Mouse (Mus musculus) layer of hippocampus, postnatal 14 days (tissue): ENCODE measurements around the gene Pappa. TPM values are rescaled to one million over a fixed set of nuclear protein-coding genes. Genes with fewer than 3 reads are reported as not detected.

Source experiments
- DNase-seq, 2 experiments: peaks; one replicate each; pipeline ENCODE4 v3.0.0; 2021 to 2022; ENCODE audit warnings: low spot score in 2 of 2, mixed read lengths in 1 of 2
- long read RNA-seq, 2 experiments: library from polyadenylated mRNA; stranded (forward); transcript quantifications; one replicate each; pipeline ENCODE4 v2.0.0; 2021
- total RNA-seq, 2 experiments: library from RNA; stranded (reverse); gene quantifications; 2 replicates each; pipeline ENCODE4 v1.2.3; 2021

The Pappa gene
- total RNA-seq, result 1 to 10 TPM; 1.3 TPM
- long read RNA-seq, experiment 1, result 0 reads
- long read RNA-seq, experiment 2, result 0 reads

GRCm38 (mm10) chr4:65123741-65124224 lies at the start of gene Pappa:
TSS of gene Pappa (plus strand) at chr4:65124174.
- DNase-seq, result no peak

DNA sequence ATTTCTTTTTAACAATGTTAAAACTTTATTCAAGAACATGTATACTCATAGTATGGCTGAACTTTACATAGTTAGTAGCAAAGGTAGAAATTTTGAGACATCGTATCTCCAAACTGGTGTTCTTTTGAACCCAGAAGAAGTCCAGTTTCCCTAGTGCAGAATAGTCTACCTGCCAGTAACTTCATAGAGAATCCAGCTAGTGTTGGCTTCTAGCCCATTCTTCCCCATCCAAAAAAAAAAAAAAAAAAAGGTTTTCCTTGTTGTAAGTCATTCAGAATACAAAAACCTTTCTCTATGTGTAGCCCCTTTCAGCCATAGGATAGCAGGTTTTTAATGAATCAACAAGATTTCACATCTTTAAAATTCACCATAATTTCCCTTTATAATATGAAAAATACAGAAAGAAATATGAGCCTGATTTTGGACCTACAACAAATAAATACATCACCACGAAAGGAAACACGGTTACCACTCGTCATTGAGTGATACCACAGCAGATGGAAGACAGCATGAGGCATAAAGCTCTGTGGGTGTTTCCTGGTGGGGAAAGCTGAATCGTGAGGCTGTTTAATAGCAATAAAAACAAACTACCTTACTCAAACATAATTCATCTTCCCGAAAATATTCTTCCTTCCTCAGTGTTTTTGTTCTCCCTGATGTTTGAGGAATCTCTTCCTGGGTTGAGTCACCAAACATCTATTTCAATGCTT lies 45.9 kb upstream of the Pappa start:
- DNase-seq, result no peak

DNA sequence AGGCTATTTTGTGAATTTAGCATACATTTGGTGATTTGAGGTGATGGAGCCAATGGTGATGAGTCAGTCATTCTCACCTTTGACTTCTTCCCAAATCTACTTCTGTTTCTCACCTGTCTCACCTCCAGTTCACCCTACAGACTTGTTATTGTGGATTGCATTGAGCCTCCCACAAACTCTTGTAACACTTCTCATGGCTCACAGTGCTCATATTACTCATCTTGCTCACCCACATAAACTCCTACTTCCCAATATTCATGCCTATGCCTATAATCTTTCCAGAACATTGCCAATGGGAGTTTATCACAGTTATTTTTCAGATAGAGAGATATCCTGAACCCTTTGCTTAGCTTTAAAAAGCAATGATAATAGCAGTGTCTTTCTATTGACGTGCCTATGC lies 37.1 kb upstream of the Pappa start:
- DNase-seq, result no peak

DNA sequence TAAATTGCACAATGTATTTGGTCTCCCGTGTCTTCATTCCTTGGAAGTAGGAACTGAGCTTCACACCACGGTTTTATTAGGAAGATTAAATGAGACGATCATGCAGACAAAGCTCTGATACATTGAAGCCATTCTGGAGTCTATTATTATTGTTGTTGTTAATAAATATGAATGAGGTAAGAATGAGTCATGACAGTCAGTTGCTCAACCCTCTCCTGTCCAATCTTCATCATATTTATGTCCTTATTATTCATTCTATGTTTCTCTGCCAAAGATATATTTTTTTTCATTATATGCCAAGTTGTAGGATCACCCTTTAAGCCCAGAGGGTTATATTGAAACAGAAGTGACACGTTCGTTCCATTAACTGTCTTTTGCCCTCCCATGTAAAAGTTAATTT lies 36.4 kb upstream of the Pappa start:
- no peak for DNase-seq

GRCm38 (mm10) chr4:65092191-65092590 lies 31.8 kb upstream of the Pappa start:
- DNase-seq, result no peak

GRCm38 (mm10) chr4:65120329-65120728 lies 3.6 kb upstream of the Pappa start:
- DNase-seq, result no peak

- DNase-seq, result no peak
These were observed 1.1 kb upstream of the Pappa start for GRCm38 (mm10) chr4:65122841-65123240.

GRCm38 (mm10) chr4:65124369-65125151 lies 586 bp downstream of the Pappa start:
- DNase-seq, result peak in 1 of 2 experiments; percentile 2

GRCm38 (mm10) chr4:65125341-65126332 lies 1.7 kb downstream of the Pappa start:
- DNase-seq, result peak; percentile 21 to 22

DNA sequence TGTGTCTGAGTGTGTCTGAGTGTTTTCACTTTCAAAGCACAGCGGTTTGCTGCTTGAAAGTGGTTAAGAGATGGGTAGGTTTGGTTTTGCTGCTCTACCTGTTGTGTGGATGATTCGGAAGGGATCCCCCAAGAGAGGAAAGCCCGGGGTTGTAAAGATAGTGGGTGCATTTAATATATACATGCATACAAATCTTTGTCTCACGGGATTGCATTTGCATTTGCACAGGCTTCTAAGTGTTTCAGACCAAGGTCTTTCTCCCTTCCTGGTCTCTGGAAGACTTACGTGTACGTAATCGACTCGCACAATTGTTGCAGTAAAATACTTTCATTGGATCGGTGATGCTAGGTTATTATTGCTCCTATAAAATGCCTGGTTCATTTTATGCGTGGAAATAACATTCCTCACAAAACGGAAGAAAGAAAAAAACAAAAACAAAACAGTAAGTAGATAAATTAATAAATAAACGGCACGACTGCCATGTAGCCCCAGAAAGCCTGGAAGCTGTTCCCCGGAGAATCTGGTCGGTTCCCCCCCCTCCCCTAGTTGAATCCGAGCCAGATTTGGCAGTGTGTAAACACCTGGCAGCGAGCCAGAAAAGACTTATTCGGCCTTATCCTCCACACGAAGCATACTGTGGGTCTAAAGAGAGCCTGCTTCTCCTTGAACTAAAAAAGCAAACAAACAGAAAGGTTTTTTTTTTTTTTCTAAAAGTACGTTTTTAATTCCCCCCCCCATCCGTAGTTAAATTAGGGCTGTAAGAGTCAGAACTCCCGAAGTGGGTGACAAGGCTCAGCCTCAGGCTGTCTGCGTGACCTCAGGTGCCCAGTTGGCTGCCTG lies 2.7 kb downstream of the Pappa start:
- peak; percentile 6 to 18 for DNase-seq

- no peak for DNase-seq
These were observed 3.3 kb downstream of the Pappa start for GRCm38 (mm10) chr4:65127291-65127590.

GRCm38 (mm10) chr4:65132657-65133056 lies 8.7 kb downstream of the Pappa start:
- no peak for DNase-seq

- no peak for DNase-seq
These were observed 10.4 kb downstream of the Pappa start for GRCm38 (mm10) chr4:65134358-65134757.

DNA sequence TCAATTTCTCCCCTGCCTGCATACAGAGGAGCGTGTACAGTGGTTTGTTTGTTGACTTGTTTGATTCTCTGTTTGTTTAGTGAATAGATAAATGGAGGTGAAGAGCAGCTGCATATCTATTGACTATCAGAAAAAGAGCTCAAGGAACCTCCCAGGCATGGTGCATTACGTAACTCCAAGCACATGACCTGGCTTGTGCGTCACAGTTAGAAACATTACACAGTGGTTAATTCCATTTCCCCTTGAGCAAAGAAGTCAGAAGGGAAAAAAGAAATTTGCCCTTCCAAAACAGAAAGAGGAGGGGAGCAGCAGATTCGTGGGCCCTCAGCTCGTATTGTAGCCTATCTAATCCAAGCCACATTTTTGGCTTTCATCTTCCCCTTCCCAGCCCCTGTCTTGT lies 11.1 kb downstream of the Pappa start:
- DNase-seq, result no peak

DNA sequence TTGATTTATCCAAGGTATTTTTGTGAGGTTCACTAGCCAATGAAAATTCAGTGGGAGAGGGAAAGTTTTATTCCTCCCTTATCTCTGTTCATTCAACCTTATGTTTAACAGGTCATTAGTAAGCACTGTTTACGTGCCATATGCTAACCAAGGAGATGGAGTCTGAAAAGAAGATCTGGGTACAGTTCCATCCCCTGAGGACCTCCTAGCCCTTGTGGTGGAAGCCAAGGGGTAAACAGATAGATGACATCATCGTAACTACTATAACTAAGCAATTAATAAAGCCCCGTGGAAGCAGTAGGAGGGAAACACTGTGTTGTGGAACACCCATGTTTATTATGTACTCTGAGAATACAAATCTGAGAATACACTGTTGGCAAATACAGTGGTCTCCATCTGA lies 12.6 kb downstream of the Pappa start:
- DNase-seq, result no peak

DNA sequence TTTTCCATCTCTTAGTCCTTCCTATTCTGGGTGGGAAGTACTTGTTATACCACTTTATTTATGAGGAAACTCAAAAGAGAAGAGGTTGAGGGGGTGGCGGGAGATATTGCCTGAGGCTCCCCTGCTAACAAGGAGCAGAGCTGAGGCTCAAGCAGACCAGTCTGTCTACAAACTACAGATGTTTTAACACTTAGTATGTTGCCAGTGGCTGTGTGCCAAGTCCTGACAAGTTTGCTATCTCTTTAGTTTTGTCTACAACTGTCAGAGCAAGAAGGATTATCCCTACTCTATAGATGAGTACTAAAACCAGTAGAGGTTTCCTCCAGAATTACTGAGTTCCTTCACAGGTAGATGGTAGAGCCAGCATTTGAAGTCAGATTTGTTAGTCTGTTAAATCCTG lies 23.0 kb downstream of the Pappa start:
- no peak for DNase-seq

GRCm38 (mm10) chr4:65153601-65154000 lies 29.6 kb downstream of the Pappa start:
- DNase-seq, result no peak

DNA sequence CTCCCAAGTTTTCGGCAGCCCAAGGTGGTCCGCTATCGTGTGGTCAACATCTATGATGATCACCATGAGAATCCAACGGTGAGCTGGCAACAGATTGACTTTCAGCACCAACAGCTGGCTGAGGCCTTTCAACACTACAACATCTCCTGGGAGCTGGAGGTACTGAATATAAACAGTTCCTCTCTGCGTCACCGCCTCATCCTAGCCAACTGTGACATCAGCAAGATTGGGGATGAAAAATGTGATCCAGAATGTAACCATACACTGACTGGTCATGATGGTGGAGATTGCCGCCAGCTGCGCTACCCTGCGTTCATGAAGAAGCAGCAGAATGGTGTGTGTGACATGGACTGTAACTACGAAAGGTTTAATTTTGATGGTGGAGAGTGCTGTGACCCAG lies 32.3 kb downstream of the Pappa start:
- no peak for DNase-seq

DNA sequence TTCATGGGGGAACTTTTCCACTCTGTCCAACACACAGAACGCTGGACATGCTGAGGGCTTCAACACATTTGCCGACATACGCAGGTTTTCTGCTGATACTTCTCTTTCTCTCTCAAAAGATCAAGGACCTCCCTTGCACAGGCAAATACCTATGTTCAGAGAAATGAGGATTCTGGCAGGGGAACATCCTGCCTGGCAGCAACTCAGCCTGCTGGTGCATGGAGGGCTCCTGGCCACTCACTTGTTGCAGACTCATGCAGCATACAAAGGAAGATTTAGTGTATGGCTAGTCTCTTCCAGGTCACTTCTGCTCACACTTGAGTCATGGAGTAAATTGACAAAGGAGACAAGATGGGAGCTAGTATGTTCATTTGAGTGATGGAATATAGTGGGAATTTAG lies 34.7 kb downstream of the Pappa start:
- DNase-seq, result no peak

GRCm38 (mm10) chr4:65159481-65159880 lies 35.5 kb downstream of the Pappa start:
- DNase-seq, result no peak
